Mouse (Mus musculus) megakaryocyte, adult 5-6 weeks (primary cell): Measurements from ENCODE around the gene Lipo1. TPM values are rescaled to one million over a fixed set of nuclear protein-coding genes. Genes with fewer than 3 reads are reported as not detected.
"Not testable (repeated sequence)": the region's sequence is repeated elsewhere in the genome, so short reads cannot be mapped to it uniquely, and the experiment has no call there.

Experiments used
- ATAC-seq: 2 replicates; pipeline ENCODE4 v1.8.0; 2016; ENCODE audit warnings: mild to moderate bottlenecking, inconsistent platforms; ENCODE audit not compliant: poor library complexity, severe bottlenecking
- total RNA-seq, 2 experiments: library from RNA; stranded (forward) in 1 of 2; stranded (reverse) in 1 of 2; fragments of 153-499, 151-499 nt in 1 of 2; fragments of 221-1000, 200-1000 nt in 1 of 2; gene quantifications; 2 replicates each; pipeline versions ENCODE4 v1.2.3 to v1.2.4; 2015 to 2017

The Lipo1 gene
- total RNA-seq (2015) (not detected in 2 replicates), total RNA-seq (2017) (not detected in 2 replicates)

- ATAC-seq = not testable (repeated sequence)
These were observed at the start of gene Lipo1 for GRCm38 (mm10) chr19:33787359-33787758. Gene Lipo1, minus strand, starts transcription at chr19:33787459.

GRCm38 (mm10) chr19:33786576-33787277, 532 bp downstream of the Lipo1 start:
- no peak for ATAC-seq

- peak; percentile 96 for ATAC-seq
These were observed 25.8 kb downstream of the Lipo1 start, which contains the start of gene Lipo3 for GRCm38 (mm10) chr19:33761287-33762086. Gene Lipo3, minus strand, starts transcription at chr19:33761951.

GRCm38 (mm10) chr19:33751259-33751658, 36.0 kb downstream of the Lipo1 start, which contains the start of gene Lipo2:
Gene Lipo2, minus strand, starts transcription at chr19:33751359.
- not testable (repeated sequence) for ATAC-seq

Other genes starting within 250 kb of the Lipo1 start
- not detected in 2 replicates for gene Gm8978, start 162.2 kb downstream of the Lipo1 start, total RNA-seq (2015)
- not detected in 2 replicates for gene Gm8978, start 162.2 kb downstream of the Lipo1 start, total RNA-seq (2017)
- not detected in 2 replicates for gene Lipo2, start 36.1 kb downstream of the Lipo1 start, total RNA-seq (2015)
- gene Lipo2, start 36.1 kb downstream of the Lipo1 start, total RNA-seq (2017) = 0.53 TPM in 1 of 2 replicates, not detected in the other
- gene Lipo3, start 25.5 kb downstream of the Lipo1 start, total RNA-seq (2015) = 16.5 and 22.5 TPM in 2 replicates
- gene Lipo3, start 25.5 kb downstream of the Lipo1 start, total RNA-seq (2017) = 10.0 and 13.6 TPM in 2 replicates
- not detected in 2 replicates for gene Lipf, start 173.7 kb upstream of the Lipo1 start, total RNA-seq (2015)
- gene Lipf, start 173.7 kb upstream of the Lipo1 start, total RNA-seq (2017) = not detected in 2 replicates
- gene Lipk, start 220.8 kb upstream of the Lipo1 start, total RNA-seq (2015) = not detected in 2 replicates
- not detected in 2 replicates for gene Lipk, start 220.8 kb upstream of the Lipo1 start, total RNA-seq (2017)